Mouse (Mus musculus) cerebellum, adult 2 months (tissue): ENCODE measurements around the gene Trim17. TPM values are rescaled to one million over a fixed set of nuclear protein-coding genes. Genes with fewer than 3 reads are reported as not detected.

ENCODE experiments used
- DNase-seq, 2 experiments: peaks; one replicate each; pipeline ENCODE4 v3.0.0; 2021
- H3K27ac ChIP-seq: fragments of 200-500 bp; 2 replicates; pipeline ENCODE4 v1.5.1; 2012; ENCODE audit warnings: low read length, control low read depth, inconsistent platforms; ENCODE audit not compliant: insufficient read depth
- H3K27me3 ChIP-seq: fragments of 200-500 bp; 2 replicates; pipeline ENCODE4 v1.6.1; 2012; ENCODE audit warnings: inconsistent platforms, mild to moderate bottlenecking, low read length, moderate library complexity; ENCODE audit not compliant: control insufficient read depth, insufficient read depth
- H3K4me1 ChIP-seq: fragments of 200-500 bp; 2 replicates; pipeline ENCODE4 v1.6.1; 2011; ENCODE audit warnings: low read length; ENCODE audit not compliant: control insufficient read depth, insufficient read depth
- H3K4me3 ChIP-seq: fragments of 200-500 bp; replicated peaks from 2 replicates; pipeline ENCODE3; 2011; ENCODE audit warnings: mild to moderate bottlenecking, low read depth, low read length, control low read depth; ENCODE audit not compliant: insufficient read depth
- CTCF ChIP-seq: fragments of 200-500 bp; IDR thresholded peaks from 2 replicates; pipeline ENCODE4 v1.5.1; 2011; ENCODE audit warnings: low read depth, mild to moderate bottlenecking, control low read depth, low read length, moderate library complexity, borderline replicate concordance; ENCODE audit not compliant: insufficient read depth
- POLR2A ChIP-seq: fragments of 200-500 bp; IDR thresholded peaks from 2 replicates; pipeline ENCODE4 v1.6.1; 2011; ENCODE audit warnings: low read length, control low read depth, borderline replicate concordance; ENCODE audit not compliant: insufficient read depth
- WGBS: fragments of 180-500 bp; shearing (Covaris S2); methylation state at CpG from one replicate; pipeline ENCODE4 v1.1.7; 2018; 5-methylcytosine and 5-hydroxymethylcytosine counted together
- polyA plus RNA-seq: library from polyadenylated mRNA; depleted of rRNA; stranded (reverse); fragments of >200 nt; gene quantifications from 2 replicates; pipeline ENCODE4 v1.2.3, GENCODE M21; 2012

Gene Trim17
- polyA plus RNA-seq, 1 experiment = 3.5 TPM

- no peak overlapping the region for H3K4me3 ChIP-seq
- 84% methylated on average over 9 of the region's 9 CpGs for WGBS
- no peaks in the 10 kb centered on the region; the same call in 1 of the 2 replicates for H3K4me1 ChIP-seq
- TF ChIP-seq CTCF = no peak
- TF ChIP-seq POLR2A = no peak
- no peak overlapping the region for H3K27ac ChIP-seq
- DNase-seq = no peak
- no peaks in the 10 kb centered on the region for H3K27me3 ChIP-seq
These were observed 32.1 kb upstream of the Trim17 start for GRCm38 (mm10) chr11:58922420-58922819.

GRCm38 (mm10) chr11:58926651-58927050 is 27.8 kb upstream of the Trim17 start:
- no peaks in the 10 kb centered on the region for H3K27me3 ChIP-seq
- TF ChIP-seq CTCF = no peak
- TF ChIP-seq POLR2A = no peak
- H3K4me3 ChIP-seq = no peak overlapping the region
- no peaks in the 10 kb centered on the region; the same call in 1 of the 2 replicates for H3K4me1 ChIP-seq
- DNase-seq = no peak
- H3K27ac ChIP-seq = no peak overlapping the region
- 95% methylated on average over 2 of the region's 3 CpGs for WGBS

GRCm38 (mm10) chr11:58927053-58927452 is 27.4 kb upstream of the Trim17 start:
- H3K27me3 ChIP-seq = no peaks in the 10 kb centered on the region
- H3K4me1 ChIP-seq = no peaks in the 10 kb centered on the region; the same call in 1 of the 2 replicates
- no peak overlapping the region for H3K4me3 ChIP-seq
- no peak overlapping the region for H3K27ac ChIP-seq
- DNase-seq = no peak
- TF ChIP-seq POLR2A = no peak
- no peak for TF ChIP-seq CTCF
- WGBS = 94% methylated on average over 2 of the region's 2 CpGs

- WGBS = 33% methylated on average over 20 of the region's 20 CpGs
- no peaks in the 10 kb centered on the region; the same call in 1 of the 2 replicates for H3K4me1 ChIP-seq
- no peak overlapping the region for H3K27ac ChIP-seq
- H3K4me3 ChIP-seq = peak overlapping the region; percentile 39
- no peaks in the 10 kb centered on the region for H3K27me3 ChIP-seq
- TF ChIP-seq CTCF (peak; percentile 77), POLR2A (no peak)
- peak; percentile 51 to 65 for DNase-seq
These were observed 26.5 kb upstream of the Trim17 start for GRCm38 (mm10) chr11:58927790-58928651.

- no peaks in the 10 kb centered on the region for H3K27me3 ChIP-seq
- H3K4me1 ChIP-seq = no peaks in the 10 kb centered on the region; the same call in 1 of the 2 replicates
- H3K27ac ChIP-seq = no peak overlapping the region
- DNase-seq = no peak
- TF ChIP-seq CTCF = no peak
- no peak for TF ChIP-seq POLR2A
- WGBS = 82% methylated on average over 4 of the region's 4 CpGs
- no peak overlapping the region for H3K4me3 ChIP-seq
These were observed 25.4 kb upstream of the Trim17 start for GRCm38 (mm10) chr11:58929055-58929454.

GRCm38 (mm10) chr11:58929641-58930040 is 24.8 kb upstream of the Trim17 start:
- DNase-seq = no peak
- WGBS = 50% methylated on average over 3 of the region's 3 CpGs
- Histone ChIP-seq H3K27me3 (no peaks in the 10 kb centered on the region), H3K4me1 (no peaks in the 10 kb centered on the region; the same call in 1 of the 2 replicates), H3K27ac (no peak overlapping the region), H3K4me3 (no peak overlapping the region)
- no peak for TF ChIP-seq CTCF
- TF ChIP-seq POLR2A = no peak

GRCm38 (mm10) chr11:58930254-58930653 is 24.2 kb upstream of the Trim17 start:
- Histone ChIP-seq H3K4me3 (no peak overlapping the region), H3K27ac (no peak overlapping the region), H3K27me3 (no peaks in the 10 kb centered on the region), H3K4me1 (no peaks in the 10 kb centered on the region; the same call in 1 of the 2 replicates)
- WGBS = 91% methylated on average over 3 of the region's 3 CpGs
- TF ChIP-seq POLR2A (no peak), CTCF (no peak)
- DNase-seq = no peak

- DNase-seq = no peak
- Histone ChIP-seq H3K4me3 (no peak overlapping the region), H3K27me3 (no peaks in the 10 kb centered on the region), H3K27ac (no peak overlapping the region), H3K4me1 (peaks cover 4% of the 10 kb centered on the region)
- no peak for TF ChIP-seq POLR2A
- TF ChIP-seq CTCF = peak; percentile 20; the same call in 1 of the 2 replicates
- WGBS = 34% methylated on average over 4 of the region's 4 CpGs
These were observed 22.9 kb upstream of the Trim17 start for GRCm38 (mm10) chr11:58931576-58931975.
